Mouse (Mus musculus): Measurements from ENCODE around the gene Pa2g4.

Gene Pa2g4

DNA sequence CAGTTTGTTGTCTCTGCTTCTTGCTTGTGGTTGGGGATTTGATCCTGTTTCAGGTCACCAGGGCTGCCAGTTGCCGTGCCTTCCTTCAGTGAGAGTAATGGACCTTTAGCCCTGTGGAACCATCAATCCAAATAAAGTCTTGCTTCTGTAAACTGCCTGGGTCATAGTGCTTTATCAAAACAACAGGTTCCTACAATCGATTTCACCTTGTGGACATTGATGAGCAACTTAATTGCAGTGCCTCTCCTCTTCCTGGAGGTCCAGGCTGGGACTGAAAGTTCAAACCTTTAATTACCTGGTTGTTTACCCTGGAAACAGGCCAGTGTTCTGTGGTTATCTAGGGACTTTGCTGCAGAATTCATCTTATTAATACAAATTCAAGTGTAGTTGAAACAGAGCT lies 32.7 kb upstream of the Pa2g4 start:
- Histone ChIP-seq H3K9me3 (ENCODE audit: low read length) (no peaks in the 10 kb centered on the region), H3K4me1 (replicated peaks; ENCODE audit: low read depth, low read length) (peaks cover 18% of the 10 kb centered on the region), H3K27me3 (ENCODE audit: insufficient read depth, low read length) (no peaks in the 10 kb centered on the region), H3K4me3 (replicated peaks; ENCODE audit: low read length) (no peak overlapping the region), H3K36me3 (ENCODE audit: insufficient read depth, low read length) (no peaks in the 10 kb centered on the region)
- TF ChIP-seq CTCF (conservative IDR thresholded peaks at IDR 0.05; ENCODE audit: low read length) (no peak), POU5F1 (IDR thresholded peaks at IDR 0.05; ENCODE audit: borderline replicate concordance, low read length) (no peak), NANOG (IDR thresholded peaks at IDR 0.05; ENCODE audit: borderline replicate concordance, low read length) (no peak)

DNA sequence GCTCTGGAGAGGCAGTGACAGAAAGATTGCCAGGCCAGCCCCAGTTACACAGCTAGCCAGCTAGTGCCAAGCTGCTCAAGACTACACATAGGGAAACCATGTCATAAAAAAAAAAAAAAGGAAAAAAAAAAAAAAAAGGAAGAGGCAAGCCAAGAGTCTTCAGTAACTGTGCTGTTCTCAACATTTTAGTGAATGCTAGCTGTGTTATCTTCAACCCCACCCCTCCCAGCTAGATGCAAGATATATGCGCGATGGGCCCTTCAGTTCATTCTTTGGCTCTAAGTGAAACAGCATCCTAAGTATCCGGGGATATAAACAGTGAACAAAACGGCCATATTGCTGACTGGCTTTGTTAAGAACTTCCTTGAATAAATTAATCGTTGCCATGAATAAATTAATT lies 27.0 kb upstream of the Pa2g4 start:
- Histone ChIP-seq H3K27me3 (ENCODE audit: insufficient read depth, low read length) (peaks cover 16% of the 10 kb centered on the region), H3K9me3 (ENCODE audit: low read length) (no peaks in the 10 kb centered on the region), H3K36me3 (ENCODE audit: insufficient read depth, low read length) (no peaks in the 10 kb centered on the region), H3K4me1 (replicated peaks; ENCODE audit: low read depth, low read length) (peaks cover 25% of the 10 kb centered on the region), H3K4me3 (replicated peaks; ENCODE audit: low read length) (no peak overlapping the region)
- TF ChIP-seq NANOG (IDR thresholded peaks at IDR 0.05; ENCODE audit: borderline replicate concordance, low read length) (no peak), CTCF (conservative IDR thresholded peaks at IDR 0.05; ENCODE audit: low read length) (no peak), POU5F1 (IDR thresholded peaks at IDR 0.05; ENCODE audit: borderline replicate concordance, low read length) (no peak)

DNA sequence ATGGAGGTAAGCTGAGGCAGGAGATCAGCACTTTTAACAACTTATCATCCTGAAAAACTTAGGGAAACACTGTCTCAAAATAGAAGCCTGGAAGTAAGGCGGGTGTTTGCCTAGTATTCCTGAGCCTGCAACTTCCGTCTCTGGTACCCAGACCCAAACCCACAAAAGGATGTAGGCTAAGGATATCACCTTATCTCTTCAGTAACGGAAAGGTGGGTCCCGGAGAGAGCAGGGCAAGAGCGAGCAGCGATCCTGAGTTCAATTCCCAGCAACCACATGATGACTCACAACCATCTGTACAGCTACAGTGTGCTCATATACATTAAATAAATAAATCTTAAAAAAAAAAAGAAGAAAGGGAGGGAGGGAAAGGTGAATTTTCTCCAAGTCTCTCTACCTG lies 25.6 kb upstream of the Pa2g4 start:
- no peaks in the 10 kb centered on the region for H3K9me3 ChIP-seq (ENCODE audit: low read length)
- H3K4me1 ChIP-seq (replicated peaks; ENCODE audit: low read depth, low read length) = peaks cover 38% of the 10 kb centered on the region
- H3K27me3 ChIP-seq (ENCODE audit: insufficient read depth, low read length) = peaks cover 23% of the 10 kb centered on the region
- H3K36me3 ChIP-seq (ENCODE audit: insufficient read depth, low read length) = no peaks in the 10 kb centered on the region
- no peak overlapping the region for H3K4me3 ChIP-seq (replicated peaks; ENCODE audit: low read length)
- TF ChIP-seq NANOG (IDR thresholded peaks at IDR 0.05; ENCODE audit: borderline replicate concordance, low read length) = no peak
- TF ChIP-seq CTCF (conservative IDR thresholded peaks at IDR 0.05; ENCODE audit: low read length) = no peak
- TF ChIP-seq POU5F1 (IDR thresholded peaks at IDR 0.05; ENCODE audit: borderline replicate concordance, low read length) = no peak

DNA sequence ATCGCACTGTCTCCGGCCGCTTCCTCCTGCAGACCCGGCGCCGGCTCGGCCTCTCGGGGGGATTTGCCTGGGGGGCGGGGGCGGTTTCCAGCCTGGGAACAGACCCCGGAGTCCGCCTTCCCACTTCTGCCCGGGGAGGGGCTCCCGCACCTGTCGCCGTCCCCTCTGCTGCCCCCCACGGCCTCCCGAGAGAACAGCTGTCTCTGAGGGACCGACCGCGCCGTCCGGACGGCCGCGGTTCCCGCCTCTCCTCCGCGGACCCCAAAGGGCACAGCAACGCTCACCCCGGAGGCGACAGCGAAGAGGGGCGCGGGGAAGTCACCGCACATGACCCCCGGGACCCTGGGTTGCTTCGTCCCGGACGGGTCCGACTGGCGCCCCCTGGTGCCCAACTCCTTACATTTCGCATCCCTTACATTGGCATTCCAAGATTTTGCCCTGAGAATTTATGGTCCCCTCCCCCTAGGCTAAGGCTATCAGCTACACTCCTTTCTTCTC lies 24.5 kb upstream of the Pa2g4 start:
- Histone ChIP-seq H3K9me3 (ENCODE audit: low read length) (no peaks in the 10 kb centered on the region), H3K4me3 (replicated peaks; ENCODE audit: low read length) (peak overlapping the region; percentile 98), H3K4me1 (replicated peaks; ENCODE audit: low read depth, low read length) (peaks cover 50% of the 10 kb centered on the region), H3K27me3 (ENCODE audit: insufficient read depth, low read length) (peaks cover 23% of the 10 kb centered on the region), H3K36me3 (ENCODE audit: insufficient read depth, low read length) (no peaks in the 10 kb centered on the region)
- TF ChIP-seq CTCF (conservative IDR thresholded peaks at IDR 0.05; ENCODE audit: low read length) (peak; percentile 85), POU5F1 (IDR thresholded peaks at IDR 0.05; ENCODE audit: borderline replicate concordance, low read length) (no peak), NANOG (IDR thresholded peaks at IDR 0.05; ENCODE audit: borderline replicate concordance, low read length) (no peak)

DNA sequence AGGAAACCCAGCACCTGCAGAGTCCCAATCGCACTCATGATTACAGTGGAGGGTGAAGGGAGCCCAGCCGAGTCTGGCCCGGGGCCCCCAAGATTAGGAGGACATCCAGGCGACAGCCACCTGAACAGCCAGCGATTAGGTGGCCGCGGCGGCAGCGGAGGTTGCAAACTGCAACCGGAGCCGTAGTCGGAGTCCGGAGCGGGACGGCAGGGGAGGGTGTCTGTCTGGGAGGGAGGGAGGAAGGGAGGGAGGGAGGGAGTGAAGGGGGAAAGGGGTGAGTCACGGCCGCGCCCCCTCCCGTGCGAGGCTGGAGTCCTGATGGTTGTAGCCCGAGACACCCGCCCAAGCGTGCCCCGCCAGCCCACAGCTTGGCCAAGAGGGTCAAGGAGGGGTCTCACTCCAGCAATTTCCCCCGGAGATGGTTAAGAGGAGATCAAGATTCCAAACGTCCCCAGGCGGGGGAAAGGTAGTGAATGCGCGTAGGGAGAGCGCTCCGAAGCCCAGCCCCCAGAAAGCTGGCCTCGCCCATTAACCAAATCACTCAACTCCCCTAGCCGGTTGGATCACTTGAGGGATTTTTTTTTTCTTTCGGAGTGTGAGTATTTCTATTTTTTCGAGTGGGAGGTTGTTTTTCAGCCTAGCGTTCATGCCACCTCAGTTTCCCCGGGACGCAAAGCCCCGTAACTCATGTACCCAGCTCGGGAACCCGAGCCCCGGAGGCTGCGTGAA lies 23.8 kb upstream of the Pa2g4 start, which contains the start of gene Erbb3:
Erbb3 (minus strand) TSS at position 189 of the 729 bp plus-strand sequence.
- Histone ChIP-seq H3K9me3 (ENCODE audit: low read length) (no peaks in the 10 kb centered on the region), H3K4me3 (replicated peaks; ENCODE audit: low read length) (peak within 1 kb of the TSS; percentile 98), H3K36me3 (ENCODE audit: insufficient read depth, low read length) (no peaks in the 10 kb centered on the region), H3K27me3 (ENCODE audit: insufficient read depth, low read length) (peaks cover 23% of the 10 kb centered on the region), H3K4me1 (replicated peaks; ENCODE audit: low read depth, low read length) (peaks cover 56% of the 10 kb centered on the region)
- TF ChIP-seq CTCF (conservative IDR thresholded peaks at IDR 0.05; ENCODE audit: low read length) (no peak), POU5F1 (IDR thresholded peaks at IDR 0.05; ENCODE audit: borderline replicate concordance, low read length) (no peak), NANOG (IDR thresholded peaks at IDR 0.05; ENCODE audit: borderline replicate concordance, low read length) (no peak)

DNA sequence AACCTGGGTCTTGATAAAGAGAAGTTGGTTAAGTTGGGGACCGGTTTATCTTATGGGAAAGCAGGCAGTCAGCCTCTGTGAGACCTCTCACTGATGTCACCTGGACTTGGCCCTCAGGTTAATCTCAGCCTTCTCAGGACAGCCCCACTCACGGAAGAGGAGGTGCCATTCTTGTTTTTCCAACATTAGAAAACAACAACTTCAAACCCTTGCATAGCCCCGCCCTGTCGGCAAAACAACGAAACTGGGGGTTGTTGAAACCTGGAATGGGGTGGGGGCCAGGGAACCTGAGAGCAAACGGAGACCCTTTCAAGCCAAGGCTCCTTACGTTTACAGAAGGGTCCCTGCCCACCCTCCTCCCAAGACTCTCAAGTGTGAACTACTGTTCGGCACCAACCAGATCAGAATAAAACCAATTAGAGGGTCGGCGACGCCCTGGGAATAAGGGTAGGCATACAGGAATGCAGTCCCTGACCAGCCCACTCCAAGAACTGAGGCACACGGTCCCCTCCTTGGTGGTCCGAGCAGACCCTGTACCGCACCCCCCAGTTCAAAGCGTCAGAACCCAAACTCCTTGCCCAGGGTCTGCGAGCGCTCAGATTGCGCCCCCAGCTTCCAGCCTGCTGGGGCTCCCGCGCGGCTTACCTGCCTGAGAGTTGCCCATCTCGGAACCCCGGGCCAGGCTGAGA lies 23.1 kb upstream of the Pa2g4 start:
- H3K27me3 ChIP-seq (ENCODE audit: insufficient read depth, low read length) = peaks cover 23% of the 10 kb centered on the region
- peaks cover 64% of the 10 kb centered on the region for H3K4me1 ChIP-seq (replicated peaks; ENCODE audit: low read depth, low read length)
- no peaks in the 10 kb centered on the region for H3K36me3 ChIP-seq (ENCODE audit: insufficient read depth, low read length)
- no peaks in the 10 kb centered on the region for H3K9me3 ChIP-seq (ENCODE audit: low read length)
- no peak for TF ChIP-seq NANOG (IDR thresholded peaks at IDR 0.05; ENCODE audit: borderline replicate concordance, low read length)
- TF ChIP-seq CTCF (conservative IDR thresholded peaks at IDR 0.05; ENCODE audit: low read length) = no peak
- no peak for TF ChIP-seq POU5F1 (IDR thresholded peaks at IDR 0.05; ENCODE audit: borderline replicate concordance, low read length)
- peak overlapping the region; percentile 98 for H3K4me3 ChIP-seq (replicated peaks; ENCODE audit: low read length)

DNA sequence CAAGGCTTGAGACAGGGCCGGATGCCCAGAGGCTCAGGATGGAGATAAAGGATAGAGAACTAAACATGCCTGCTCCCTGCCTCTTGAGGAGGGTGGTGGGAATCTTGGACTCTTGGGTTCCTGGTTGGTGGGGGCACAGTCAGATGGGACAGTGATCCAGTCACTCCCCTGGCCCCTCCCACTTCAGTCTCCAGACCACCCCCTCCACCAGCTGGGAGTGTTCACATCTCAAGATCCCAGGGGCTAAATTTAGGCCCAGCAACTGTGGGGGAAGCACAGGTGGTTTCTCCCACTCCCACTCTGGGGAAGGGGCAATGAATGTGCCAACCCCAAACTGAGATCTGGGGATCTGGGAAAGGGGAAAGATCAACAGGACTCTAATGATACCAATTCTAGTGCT lies 22.3 kb upstream of the Pa2g4 start:
- Histone ChIP-seq H3K9me3 (ENCODE audit: low read length) (no peaks in the 10 kb centered on the region), H3K4me1 (replicated peaks; ENCODE audit: low read depth, low read length) (peaks cover 71% of the 10 kb centered on the region), H3K36me3 (ENCODE audit: insufficient read depth, low read length) (no peaks in the 10 kb centered on the region), H3K27me3 (ENCODE audit: insufficient read depth, low read length) (peaks cover 23% of the 10 kb centered on the region), H3K4me3 (replicated peaks; ENCODE audit: low read length) (peak overlapping the region; percentile 98)
- TF ChIP-seq CTCF (conservative IDR thresholded peaks at IDR 0.05; ENCODE audit: low read length) (no peak), POU5F1 (IDR thresholded peaks at IDR 0.05; ENCODE audit: borderline replicate concordance, low read length) (no peak), NANOG (IDR thresholded peaks at IDR 0.05; ENCODE audit: borderline replicate concordance, low read length) (no peak)

DNA sequence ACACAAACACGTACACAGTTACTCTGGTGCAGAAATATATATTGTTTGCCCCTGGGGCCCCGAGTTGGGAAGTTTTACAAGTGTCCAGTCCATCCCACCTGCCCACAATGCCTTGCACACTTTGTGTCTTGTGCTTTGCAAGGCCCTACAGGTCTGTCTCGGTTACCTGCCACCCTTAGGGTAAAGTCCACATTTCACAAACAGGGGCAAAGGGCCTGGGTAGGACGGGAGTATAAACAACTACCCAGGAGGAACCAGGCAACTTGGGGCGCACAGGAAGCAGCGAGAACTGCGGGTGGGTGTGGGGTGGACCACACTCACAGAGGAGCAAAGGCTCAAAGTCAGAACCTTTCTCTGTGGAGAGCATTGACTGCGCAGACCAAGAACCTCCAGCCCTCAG lies 21.9 kb upstream of the Pa2g4 start:
- no peaks in the 10 kb centered on the region for H3K9me3 ChIP-seq (ENCODE audit: low read length)
- H3K4me1 ChIP-seq (replicated peaks; ENCODE audit: low read depth, low read length) = peaks cover 75% of the 10 kb centered on the region
- no peak for TF ChIP-seq NANOG (IDR thresholded peaks at IDR 0.05; ENCODE audit: borderline replicate concordance, low read length)
- TF ChIP-seq CTCF (conservative IDR thresholded peaks at IDR 0.05; ENCODE audit: low read length) = no peak
- no peak for TF ChIP-seq POU5F1 (IDR thresholded peaks at IDR 0.05; ENCODE audit: borderline replicate concordance, low read length)
- H3K4me3 ChIP-seq (replicated peaks; ENCODE audit: low read length) = peak overlapping the region; percentile 98
- peaks cover 23% of the 10 kb centered on the region for H3K27me3 ChIP-seq (ENCODE audit: insufficient read depth, low read length)
- H3K36me3 ChIP-seq (ENCODE audit: insufficient read depth, low read length) = 0 out of 2 replicates have a peak, but pooled peaks cover 2% of the 10 kb centered on the region
